Mouse (Mus musculus): ENCODE results near the gene Gpr171. TPM values are rescaled to one million over a fixed set of nuclear protein-coding genes. Genes with fewer than 3 reads are reported as not detected.
"Not testable (repeated sequence)": the region's sequence is repeated elsewhere in the genome, so short reads cannot be mapped to it uniquely, and the experiment has no call there.

Gene Gpr171
- polyA plus RNA-seq, 1 experiment from 2014 or later = 0.91 TPM

DNA sequence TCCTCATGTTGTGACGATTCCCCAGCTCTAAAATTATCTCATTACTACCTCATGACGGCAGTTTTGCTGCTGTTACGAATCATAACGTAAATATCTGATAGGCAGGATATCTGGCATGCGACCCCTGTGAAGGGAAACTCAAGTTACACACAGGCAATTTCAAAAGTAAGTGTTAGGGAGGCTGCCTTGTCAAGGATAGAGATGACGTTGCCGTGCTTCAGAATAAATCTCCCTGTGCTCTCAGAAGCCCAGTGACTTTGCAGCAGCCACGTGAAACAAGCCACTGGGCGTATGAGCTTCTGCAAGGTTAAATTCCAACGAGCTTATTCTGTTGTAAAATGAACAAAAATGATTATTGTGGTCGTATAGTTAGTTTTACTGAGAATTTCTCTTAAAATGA lies 23.0 kb downstream of the Gpr171 start:
- H3K4me3 ChIP-seq (ENCODE audit: low read depth, low read length) = no peak overlapping the region
- H3K9me3 ChIP-seq (ENCODE audit: control insufficient read depth, low read length) = no peaks in the 10 kb centered on the region
- H3K36me3 ChIP-seq (ENCODE audit: control insufficient read depth, insufficient read depth, low read length) = no peaks in the 10 kb centered on the region
- WGBS = 82% methylated on average over 11 of the region's 11 CpGs
- H3K27ac ChIP-seq (replicated peaks; ENCODE audit: low read depth, low read length) = no peak overlapping the region
- H3K4me1 ChIP-seq (ENCODE audit: control insufficient read depth, insufficient read depth, low read length) = peaks cover 14% of the 10 kb centered on the region
- no peak for ATAC-seq (ENCODE audit: insufficient number of reproducible peaks, low FRiP score, low TSS enrichment, low read depth)
- no peak overlapping the region for H3K9ac ChIP-seq (ENCODE audit: low read length)
- DNase-seq (ENCODE audit: low spot score) = no peak
- H3K27me3 ChIP-seq (ENCODE audit: control insufficient read depth, insufficient read depth, low read length) = no peaks in the 10 kb centered on the region
- no peak overlapping the region for H3K4me2 ChIP-seq (ENCODE audit: low read depth, severe bottlenecking)

DNA sequence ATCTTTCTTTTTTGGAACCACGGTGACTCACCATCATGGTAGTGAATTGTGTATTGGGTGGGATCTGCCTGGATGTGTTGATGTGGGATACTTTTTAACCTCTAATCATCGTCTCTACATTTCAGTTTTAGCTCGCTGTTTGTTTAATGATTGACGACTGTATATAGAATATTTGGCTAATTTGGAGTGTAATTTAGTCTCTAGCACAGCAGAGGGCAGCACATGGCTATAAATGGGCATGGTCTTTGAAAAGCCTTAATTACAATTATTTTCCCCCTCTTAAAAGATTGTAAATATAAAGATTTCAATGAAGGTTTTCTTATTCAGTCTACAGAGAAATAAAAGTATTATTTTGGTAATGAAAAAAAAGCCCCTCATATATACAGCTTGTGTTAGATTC lies 24.3 kb downstream of the Gpr171 start:
- H3K4me2 ChIP-seq (ENCODE audit: low read depth, severe bottlenecking) = no peak overlapping the region
- no peak overlapping the region for H3K9ac ChIP-seq (ENCODE audit: low read length)
- H3K4me3 ChIP-seq (ENCODE audit: low read depth, low read length) = no peak overlapping the region
- 57% methylated on average over 4 of the region's 4 CpGs for WGBS
- DNase-seq (ENCODE audit: low spot score) (no peak), ATAC-seq (ENCODE audit: insufficient number of reproducible peaks, low FRiP score, low TSS enrichment, low read depth) (no peak)
- H3K27me3 ChIP-seq (ENCODE audit: control insufficient read depth, insufficient read depth, low read length) = no peaks in the 10 kb centered on the region
- no peaks in the 10 kb centered on the region for H3K36me3 ChIP-seq (ENCODE audit: control insufficient read depth, insufficient read depth, low read length)
- no peaks in the 10 kb centered on the region for H3K9me3 ChIP-seq (ENCODE audit: control insufficient read depth, low read length)
- no peak overlapping the region for H3K27ac ChIP-seq (replicated peaks; ENCODE audit: low read depth, low read length)
- H3K4me1 ChIP-seq (ENCODE audit: control insufficient read depth, insufficient read depth, low read length) = peaks cover 14% of the 10 kb centered on the region

DNA sequence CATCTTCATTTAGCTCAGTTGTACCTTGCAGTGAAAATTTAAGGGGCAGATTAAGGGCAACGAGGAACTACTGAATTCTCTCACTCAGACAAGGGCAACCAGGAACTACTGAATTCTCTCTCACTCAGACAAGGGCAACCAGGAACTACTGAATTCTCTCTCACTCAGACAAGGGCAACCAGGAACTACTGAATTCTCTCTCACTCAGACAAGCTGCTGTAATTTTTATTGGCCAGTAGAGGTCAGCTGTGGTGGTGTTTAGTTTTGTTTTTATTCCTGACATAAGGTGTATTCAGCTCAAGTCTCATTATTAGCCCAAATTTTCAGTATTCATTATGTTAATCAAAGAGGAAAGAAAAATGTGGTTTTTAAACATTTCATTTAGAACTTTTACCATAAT lies 32.5 kb downstream of the Gpr171 start:
- H3K4me1 ChIP-seq (ENCODE audit: control insufficient read depth, insufficient read depth, low read length); DNase-seq (ENCODE audit: low spot score); H3K27ac ChIP-seq (replicated peaks; ENCODE audit: low read depth, low read length); H3K36me3 ChIP-seq (ENCODE audit: control insufficient read depth, insufficient read depth, low read length); H3K4me2 ChIP-seq (ENCODE audit: low read depth, severe bottlenecking); H3K9me3 ChIP-seq (ENCODE audit: control insufficient read depth, low read length); H3K4me3 ChIP-seq (ENCODE audit: low read depth, low read length); H3K27me3 ChIP-seq (ENCODE audit: control insufficient read depth, insufficient read depth, low read length); H3K9ac ChIP-seq (ENCODE audit: low read length); ATAC-seq (ENCODE audit: insufficient number of reproducible peaks, low FRiP score, low TSS enrichment, low read depth): not testable (repeated sequence)
- WGBS = 76% methylated on average over 1 of the region's 1 CpGs

DNA sequence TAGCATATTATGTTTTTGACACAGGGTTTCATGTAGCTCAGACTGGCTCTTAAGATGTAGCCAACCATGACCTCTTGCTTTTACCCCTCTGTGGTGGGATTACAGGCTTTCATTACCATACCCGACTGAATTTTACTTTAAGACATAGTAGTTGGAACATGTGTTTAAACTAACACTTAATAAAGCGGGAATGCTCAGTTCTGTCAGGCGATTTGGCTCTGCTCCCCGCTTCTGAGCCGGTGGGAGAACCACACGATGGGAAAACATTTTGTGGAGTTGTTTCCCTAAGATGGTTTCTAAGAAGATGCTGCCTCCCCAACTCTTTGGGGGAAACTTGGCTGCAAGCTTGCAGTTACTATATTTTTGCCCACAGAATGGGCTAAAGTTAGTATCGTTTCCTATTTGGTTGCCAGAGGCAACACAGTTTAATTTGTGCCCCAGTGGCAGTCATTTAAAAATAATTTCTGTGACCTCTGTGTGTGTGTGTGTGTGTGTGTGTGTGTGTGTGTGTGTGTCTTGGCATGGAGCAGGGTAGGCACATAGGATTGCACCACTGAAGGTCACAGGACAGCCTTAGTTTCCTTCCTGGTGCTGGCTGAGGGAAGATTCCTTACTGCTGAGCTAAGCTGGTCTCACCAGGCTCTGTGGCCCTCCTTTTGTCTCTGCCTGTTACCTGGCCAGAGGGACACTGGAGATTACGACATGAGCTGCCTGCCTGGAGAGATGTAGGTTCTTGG lies 34.9 kb downstream of the Gpr171 start:
- DNase-seq (ENCODE audit: low spot score) (no peak), ATAC-seq (ENCODE audit: insufficient number of reproducible peaks, low FRiP score, low TSS enrichment, low read depth) (no peak)
- H3K27ac ChIP-seq (replicated peaks; ENCODE audit: low read depth, low read length) = no peak overlapping the region
- no peak overlapping the region for H3K4me3 ChIP-seq (ENCODE audit: low read depth, low read length)
- H3K27me3 ChIP-seq (ENCODE audit: control insufficient read depth, insufficient read depth, low read length) = no peaks in the 10 kb centered on the region
- H3K4me2 ChIP-seq (ENCODE audit: low read depth, severe bottlenecking) = no peak overlapping the region
- no peaks in the 10 kb centered on the region for H3K4me1 ChIP-seq (ENCODE audit: control insufficient read depth, insufficient read depth, low read length)
- 76% methylated on average over 8 of the region's 8 CpGs for whole genome bisulfite sequencing
- no peaks in the 10 kb centered on the region for H3K9me3 ChIP-seq (ENCODE audit: control insufficient read depth, low read length)
- no peak overlapping the region for H3K9ac ChIP-seq (ENCODE audit: low read length)
- H3K36me3 ChIP-seq (ENCODE audit: control insufficient read depth, insufficient read depth, low read length) = no peaks in the 10 kb centered on the region

DNA sequence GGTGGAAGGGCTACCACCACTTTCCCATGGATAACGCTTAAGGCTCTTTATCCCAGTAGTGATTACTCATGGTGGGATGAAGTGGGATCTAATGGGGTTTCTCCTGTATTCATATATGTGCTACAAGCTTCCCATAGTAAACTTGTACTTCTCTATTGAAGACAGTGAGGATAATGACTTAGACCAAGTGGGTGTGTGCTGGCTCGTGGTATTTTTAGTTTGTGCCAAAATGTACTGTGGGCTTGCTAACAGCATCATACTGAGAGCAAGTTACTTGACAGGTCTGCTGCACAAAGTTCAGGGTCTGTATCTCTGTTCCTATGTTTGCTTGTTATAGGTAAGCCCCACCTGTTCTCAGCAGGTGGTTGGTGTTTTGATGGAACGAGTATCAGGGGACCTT lies 35.7 kb downstream of the Gpr171 start:
- 87% methylated on average over 3 of the region's 3 CpGs for WGBS
- Histone ChIP-seq H3K9ac (ENCODE audit: low read length) (no peak overlapping the region), H3K27ac (replicated peaks; ENCODE audit: low read depth, low read length) (no peak overlapping the region), H3K36me3 (ENCODE audit: control insufficient read depth, insufficient read depth, low read length) (no peaks in the 10 kb centered on the region), H3K9me3 (ENCODE audit: control insufficient read depth, low read length) (no peaks in the 10 kb centered on the region), H3K27me3 (ENCODE audit: control insufficient read depth, insufficient read depth, low read length) (no peaks in the 10 kb centered on the region), H3K4me1 (ENCODE audit: control insufficient read depth, insufficient read depth, low read length) (no peaks in the 10 kb centered on the region), H3K4me2 (ENCODE audit: low read depth, severe bottlenecking) (no peak overlapping the region), H3K4me3 (ENCODE audit: low read depth, low read length) (no peak overlapping the region)
- no peak for DNase-seq (ENCODE audit: low spot score)
- ATAC-seq (ENCODE audit: insufficient number of reproducible peaks, low FRiP score, low TSS enrichment, low read depth) = no peak

DNA sequence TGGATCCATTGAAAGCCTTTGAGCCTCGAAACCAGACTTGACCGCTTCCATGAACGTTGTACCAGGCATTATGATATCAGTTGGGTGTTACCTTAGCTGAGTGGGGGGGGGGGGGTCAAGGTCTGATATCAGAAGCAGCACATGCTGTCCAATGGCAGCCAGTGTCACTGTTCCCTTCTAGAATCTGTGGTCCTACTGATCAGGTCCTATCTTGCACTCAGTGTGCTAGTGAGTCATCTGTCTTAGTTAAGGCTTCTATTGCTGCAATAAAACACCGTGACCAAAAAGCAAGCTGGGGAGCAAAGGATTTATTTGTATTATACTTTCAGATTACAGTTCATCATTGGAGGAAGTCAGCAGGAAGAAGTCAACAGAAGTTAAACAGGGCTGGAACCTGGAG lies 38.2 kb downstream of the Gpr171 start:
- no peak overlapping the region for H3K4me2 ChIP-seq (ENCODE audit: low read depth, severe bottlenecking)
- H3K9ac ChIP-seq (ENCODE audit: low read length) = no peak overlapping the region
- DNase-seq (ENCODE audit: low spot score) (no peak), ATAC-seq (ENCODE audit: insufficient number of reproducible peaks, low FRiP score, low TSS enrichment, low read depth) (no peak)
- no peaks in the 10 kb centered on the region for H3K9me3 ChIP-seq (ENCODE audit: control insufficient read depth, low read length)
- no peak overlapping the region for H3K4me3 ChIP-seq (ENCODE audit: low read depth, low read length)
- 89% methylated on average over 4 of the region's 4 CpGs for WGBS
- no peak overlapping the region for H3K27ac ChIP-seq (replicated peaks; ENCODE audit: low read depth, low read length)
- H3K27me3 ChIP-seq (ENCODE audit: control insufficient read depth, insufficient read depth, low read length) = no peaks in the 10 kb centered on the region
- H3K4me1 ChIP-seq (ENCODE audit: control insufficient read depth, insufficient read depth, low read length) = no peaks in the 10 kb centered on the region
- no peaks in the 10 kb centered on the region for H3K36me3 ChIP-seq (ENCODE audit: control insufficient read depth, insufficient read depth, low read length)

DNA sequence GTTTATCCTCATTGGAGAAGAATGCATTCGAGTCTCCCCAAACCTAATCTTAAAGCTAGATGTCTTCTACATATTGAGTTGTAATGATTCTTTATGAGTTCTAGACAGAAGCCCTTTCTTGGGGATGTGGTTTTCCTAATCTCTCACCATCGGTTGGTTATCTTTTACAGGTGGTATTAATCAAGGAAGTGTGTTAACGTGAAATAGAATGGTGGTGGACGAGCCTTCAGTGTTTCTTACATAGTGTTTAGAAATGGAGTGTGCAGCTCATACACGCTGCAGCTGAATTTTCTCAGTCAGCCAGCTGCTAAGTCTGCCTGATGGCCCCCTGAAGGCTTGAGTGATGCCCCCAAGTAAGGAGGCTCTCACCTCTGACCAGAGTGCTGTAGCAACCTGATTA lies 39.5 kb downstream of the Gpr171 start:
- Histone ChIP-seq H3K4me1 (ENCODE audit: control insufficient read depth, insufficient read depth, low read length) (no peaks in the 10 kb centered on the region), H3K27ac (replicated peaks; ENCODE audit: low read depth, low read length) (no peak overlapping the region), H3K27me3 (ENCODE audit: control insufficient read depth, insufficient read depth, low read length) (no peaks in the 10 kb centered on the region), H3K4me2 (ENCODE audit: low read depth, severe bottlenecking) (no peak overlapping the region), H3K9me3 (ENCODE audit: control insufficient read depth, low read length) (no peaks in the 10 kb centered on the region), H3K36me3 (ENCODE audit: control insufficient read depth, insufficient read depth, low read length) (no peaks in the 10 kb centered on the region), H3K4me3 (ENCODE audit: low read depth, low read length) (no peak overlapping the region), H3K9ac (ENCODE audit: low read length) (no peak overlapping the region)
- DNase-seq (ENCODE audit: low spot score) (no peak), ATAC-seq (ENCODE audit: insufficient number of reproducible peaks, low FRiP score, low TSS enrichment, low read depth) (no peak)
- WGBS = 50% methylated on average over 5 of the region's 5 CpGs

DNA sequence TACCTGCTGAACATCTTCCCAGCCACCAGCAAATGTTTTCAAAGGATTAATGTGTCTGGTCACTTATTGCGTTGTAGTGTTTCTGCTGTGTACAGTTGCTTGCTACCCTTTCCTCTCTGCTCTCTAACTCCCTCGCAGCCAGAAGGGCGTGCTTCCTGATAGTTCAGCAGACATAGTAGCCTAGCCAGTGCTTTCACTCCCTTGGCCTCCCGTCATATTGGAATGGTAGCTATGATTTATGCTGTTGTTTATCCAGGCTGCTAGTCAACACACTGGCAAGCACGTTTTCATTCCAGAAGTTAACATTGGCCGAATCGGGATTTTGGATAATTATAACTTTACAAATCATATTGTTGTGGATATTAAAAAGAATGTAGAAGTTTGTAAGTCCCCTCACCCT lies 41.5 kb downstream of the Gpr171 start:
- ATAC-seq (ENCODE audit: insufficient number of reproducible peaks, low FRiP score, low TSS enrichment, low read depth) (no peak), DNase-seq (ENCODE audit: low spot score) (no peak)
- no peaks in the 10 kb centered on the region for H3K36me3 ChIP-seq (ENCODE audit: control insufficient read depth, insufficient read depth, low read length)
- H3K9me3 ChIP-seq (ENCODE audit: control insufficient read depth, low read length) = no peaks in the 10 kb centered on the region
- no peak overlapping the region for H3K4me2 ChIP-seq (ENCODE audit: low read depth, severe bottlenecking)
- H3K9ac ChIP-seq (ENCODE audit: low read length) = no peak overlapping the region
- H3K27ac ChIP-seq (replicated peaks; ENCODE audit: low read depth, low read length) = no peak overlapping the region
- WGBS = 92% methylated on average over 7 of the region's 7 CpGs
- no peaks in the 10 kb centered on the region for H3K27me3 ChIP-seq (ENCODE audit: control insufficient read depth, insufficient read depth, low read length)
- no peaks in the 10 kb centered on the region for H3K4me1 ChIP-seq (ENCODE audit: control insufficient read depth, insufficient read depth, low read length)
- H3K4me3 ChIP-seq (ENCODE audit: low read depth, low read length) = no peak overlapping the region

DNA sequence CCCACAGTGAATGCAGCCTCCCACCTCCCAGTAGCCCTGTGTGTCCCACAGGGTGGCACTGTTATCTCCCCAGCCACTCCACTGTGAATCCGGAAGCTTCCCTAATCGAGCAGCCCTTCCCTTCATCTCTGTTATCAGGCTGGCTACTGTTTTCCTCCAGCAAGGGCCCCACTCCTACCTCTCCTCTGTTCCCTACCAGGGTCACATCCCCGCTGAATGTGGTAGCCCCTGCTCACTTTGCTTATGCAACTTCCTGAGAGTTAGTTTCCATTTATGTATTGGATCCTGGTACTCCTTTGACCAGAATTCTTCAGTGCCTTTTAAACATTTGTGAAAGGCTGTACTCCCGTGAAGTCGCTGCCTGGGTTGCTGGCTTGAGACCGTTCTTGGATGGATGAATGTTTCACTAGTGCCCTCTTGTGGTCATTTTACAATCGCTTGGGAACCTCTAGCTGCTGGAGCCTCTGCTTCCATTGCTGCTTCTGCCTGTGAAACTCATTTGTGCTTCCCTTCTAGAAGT lies 42.5 kb downstream of the Gpr171 start:
- Histone ChIP-seq H3K27me3 (ENCODE audit: control insufficient read depth, insufficient read depth, low read length) (no peaks in the 10 kb centered on the region), H3K27ac (replicated peaks; ENCODE audit: low read depth, low read length) (no peak overlapping the region), H3K4me2 (ENCODE audit: low read depth, severe bottlenecking) (0 out of 2 replicates have a peak overlapping the region, but pooled peaks have one; percentile 15), H3K4me1 (ENCODE audit: control insufficient read depth, insufficient read depth, low read length) (no peaks in the 10 kb centered on the region), H3K4me3 (ENCODE audit: low read depth, low read length) (no peak overlapping the region), H3K9me3 (ENCODE audit: control insufficient read depth, low read length) (no peaks in the 10 kb centered on the region), H3K9ac (ENCODE audit: low read length) (no peak overlapping the region), H3K36me3 (ENCODE audit: control insufficient read depth, insufficient read depth, low read length) (no peaks in the 10 kb centered on the region)
- ATAC-seq (ENCODE audit: insufficient number of reproducible peaks, low FRiP score, low TSS enrichment, low read depth) (no peak), DNase-seq (ENCODE audit: low spot score) (peak; percentile 74)
- 1% methylated on average over 7 of the region's 7 CpGs for WGBS

All from limb, embryonic 11.5 days (tissue).